Mouse (Mus musculus): ENCODE data around the gene Fndc9. TPM values are rescaled to one million over a fixed set of nuclear protein-coding genes. Genes with fewer than 3 reads are reported as not detected.
A peak's percentile ranks its signal among the peaks of the same experiment; 100 is the strongest.

Gene Fndc9
- polyA plus RNA-seq (2015; fragmentation: Nextera tagmentation; extraction: Ambion mirVana), result 9.9 and 12.5 TPM in 2 replicates

- peaks cover 31% of the 10 kb centered on the region for H3K36me3 ChIP-seq (ENCODE audit: control insufficient read depth, insufficient read depth, low read length)
- H3K4me2 ChIP-seq (ENCODE audit: low read length), result peak within 1 kb of the TSS; percentile 42
- ATAC-seq, result peak; percentile 89
- H3K4me3 ChIP-seq (ENCODE audit: low read depth, low read length), result peak within 1 kb of the TSS; percentile 17; the same call in 1 of the 2 replicates
- peaks cover 20% of the 10 kb centered on the region for H3K4me1 ChIP-seq (ENCODE audit: control insufficient read depth, insufficient read depth, low read length)
- no peaks in the 10 kb centered on the region for H3K9me3 ChIP-seq (replicated peaks; ENCODE audit: control insufficient read depth, low read length, poor library complexity, severe bottlenecking)
- peak within 1 kb of the TSS; percentile 52 for H3K9ac ChIP-seq (ENCODE audit: low read depth, low read length)
- no peaks in the 10 kb centered on the region for H3K27me3 ChIP-seq (ENCODE audit: control insufficient read depth, insufficient read depth, low read depth, low read length)
- 7% methylated on average over 11 of the region's 11 CpGs for WGBS
- H3K27ac ChIP-seq (ENCODE audit: low read length), result peak within 1 kb of the TSS; percentile 86
Measured at GRCm38 (mm10) chr11:46235334-46235733, at the start of gene Fndc9. Gene Fndc9 (plus strand): TSS chr11:46235531.

- Histone ChIP-seq H3K27me3 (ENCODE audit: control insufficient read depth, insufficient read depth, low read depth, low read length) (no peaks in the 10 kb centered on the region), H3K4me1 (ENCODE audit: control insufficient read depth, insufficient read depth, low read length) (no peaks in the 10 kb centered on the region), H3K4me3 (ENCODE audit: low read depth, low read length) (no peak overlapping the region), H3K27ac (ENCODE audit: low read length) (no peak overlapping the region), H3K4me2 (ENCODE audit: low read length) (no peak overlapping the region), H3K9ac (ENCODE audit: low read depth, low read length) (no peak overlapping the region), H3K36me3 (ENCODE audit: control insufficient read depth, insufficient read depth, low read length) (peaks cover 5% of the 10 kb centered on the region; the same call in 1 of the 2 replicates), H3K9me3 (replicated peaks; ENCODE audit: control insufficient read depth, low read length, poor library complexity, severe bottlenecking) (no peaks in the 10 kb centered on the region)
- 57% methylated on average over 2 of the region's 2 CpGs for WGBS
- no peak for ATAC-seq
Measured at GRCm38 (mm10) chr11:46188283-46188682, 47.0 kb upstream of the Fndc9 start.

DNA sequence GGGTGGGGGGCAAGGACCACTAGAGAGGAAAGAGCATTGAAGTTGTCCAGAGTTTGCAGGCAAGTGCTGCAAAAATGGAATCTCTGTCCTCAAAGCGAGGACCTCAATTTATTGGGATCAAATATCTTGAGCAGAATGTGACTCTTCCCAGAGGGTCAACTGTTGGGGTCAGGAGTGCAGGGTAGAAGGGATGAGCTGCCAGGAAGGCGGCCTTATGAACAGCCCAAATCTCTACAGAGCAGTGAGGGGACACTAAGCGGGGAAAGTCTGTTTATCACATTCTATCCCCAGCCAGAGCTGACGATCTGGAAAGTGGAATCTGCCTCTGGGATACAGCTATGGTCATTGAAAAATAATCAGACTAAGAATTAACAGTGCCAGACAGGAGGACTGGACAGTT lies 41.2 kb upstream of the Fndc9 start:
- Histone ChIP-seq H3K9me3 (replicated peaks; ENCODE audit: control insufficient read depth, low read length, poor library complexity, severe bottlenecking) (no peaks in the 10 kb centered on the region), H3K4me3 (ENCODE audit: low read depth, low read length) (no peak overlapping the region), H3K36me3 (ENCODE audit: control insufficient read depth, insufficient read depth, low read length) (peaks cover 35% of the 10 kb centered on the region), H3K27ac (ENCODE audit: low read length) (no peak overlapping the region), H3K9ac (ENCODE audit: low read depth, low read length) (no peak overlapping the region), H3K4me2 (ENCODE audit: low read length) (no peak overlapping the region), H3K27me3 (ENCODE audit: control insufficient read depth, insufficient read depth, low read depth, low read length) (no peaks in the 10 kb centered on the region), H3K4me1 (ENCODE audit: control insufficient read depth, insufficient read depth, low read length) (no peaks in the 10 kb centered on the region)
- 88% methylated on average over 4 of the region's 4 CpGs for WGBS
- no peak for ATAC-seq

DNA sequence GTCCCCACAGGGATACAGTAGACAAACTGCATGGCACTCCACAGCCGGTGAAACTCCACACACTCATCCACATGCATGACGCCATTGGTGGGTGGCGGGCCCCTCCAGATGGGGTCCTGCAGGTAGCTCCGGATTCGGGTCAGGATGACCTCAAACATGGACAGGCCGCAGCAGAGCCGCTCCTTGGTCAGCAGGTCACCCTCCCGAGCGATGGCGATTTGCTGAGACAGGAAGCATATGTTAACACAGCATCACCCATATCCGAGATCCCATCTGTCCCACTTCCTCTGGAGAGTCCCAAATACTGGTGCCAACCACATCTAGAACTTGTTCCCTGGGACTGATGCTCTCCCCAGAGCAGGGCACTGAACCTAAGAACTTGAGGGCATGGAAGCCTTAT lies 34.7 kb upstream of the Fndc9 start:
- H3K4me1 ChIP-seq (ENCODE audit: control insufficient read depth, insufficient read depth, low read length), result peaks cover 3% of the 10 kb centered on the region; the same call in 1 of the 2 replicates
- no peaks in the 10 kb centered on the region for H3K27me3 ChIP-seq (ENCODE audit: control insufficient read depth, insufficient read depth, low read depth, low read length)
- no peak overlapping the region for H3K4me2 ChIP-seq (ENCODE audit: low read length)
- WGBS, result 96% methylated on average over 11 of the region's 11 CpGs
- no peak for ATAC-seq
- peaks cover 38% of the 10 kb centered on the region for H3K36me3 ChIP-seq (ENCODE audit: control insufficient read depth, insufficient read depth, low read length)
- H3K27ac ChIP-seq (ENCODE audit: low read length), result no peak overlapping the region
- no peak overlapping the region for H3K4me3 ChIP-seq (ENCODE audit: low read depth, low read length)
- no peak overlapping the region for H3K9ac ChIP-seq (ENCODE audit: low read depth, low read length)
- H3K9me3 ChIP-seq (replicated peaks; ENCODE audit: control insufficient read depth, low read length, poor library complexity, severe bottlenecking), result no peaks in the 10 kb centered on the region

DNA sequence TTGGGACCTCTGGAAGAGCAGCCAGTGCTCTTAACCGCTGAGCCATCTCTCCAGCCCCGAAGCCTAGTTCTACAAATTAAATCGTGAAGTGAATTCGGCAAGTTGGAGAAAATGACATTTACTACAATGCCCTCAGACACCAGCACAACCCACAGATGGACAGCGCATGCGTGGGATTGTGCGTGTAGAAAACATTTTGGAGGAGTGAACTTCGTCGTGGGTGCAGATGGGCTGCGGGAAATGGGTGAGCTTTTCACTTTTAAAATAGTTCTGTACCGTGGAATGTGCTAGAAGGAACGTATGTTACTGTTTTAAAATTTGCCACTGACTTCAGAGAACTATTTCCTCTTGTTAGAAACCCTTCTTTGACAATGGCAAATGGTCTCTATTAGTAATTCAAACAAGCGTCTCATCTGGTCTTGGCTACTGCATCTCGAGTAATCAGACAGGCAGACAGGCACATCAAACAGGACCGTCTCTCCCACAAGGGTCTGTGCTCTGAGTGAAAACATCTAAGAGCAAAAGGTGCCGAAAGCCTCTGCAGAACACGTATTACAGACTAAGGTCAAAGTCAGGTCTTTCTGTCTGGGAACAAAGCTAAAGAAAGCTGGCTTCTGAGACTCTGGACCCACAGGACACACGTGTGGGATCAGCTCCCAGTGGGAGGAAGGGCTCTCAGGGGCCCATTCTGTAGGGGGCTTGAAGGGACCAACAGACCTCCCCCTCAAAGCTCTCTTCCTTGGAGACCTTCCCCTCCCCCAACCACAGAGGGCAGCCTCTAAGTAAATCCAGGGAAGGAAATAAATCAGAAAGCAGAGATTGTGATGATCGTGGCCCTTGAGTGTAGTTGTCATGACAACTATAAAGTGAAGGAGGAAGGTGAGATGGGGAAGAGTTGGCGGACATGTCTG lies 33.4 kb upstream of the Fndc9 start:
- Histone ChIP-seq H3K4me2 (ENCODE audit: low read length) (no peak overlapping the region), H3K9me3 (replicated peaks; ENCODE audit: control insufficient read depth, low read length, poor library complexity, severe bottlenecking) (no peaks in the 10 kb centered on the region), H3K36me3 (ENCODE audit: control insufficient read depth, insufficient read depth, low read length) (peaks cover 45% of the 10 kb centered on the region), H3K4me3 (ENCODE audit: low read depth, low read length) (no peak overlapping the region), H3K4me1 (ENCODE audit: control insufficient read depth, insufficient read depth, low read length) (peaks cover 3% of the 10 kb centered on the region; the same call in 1 of the 2 replicates), H3K27ac (ENCODE audit: low read length) (peak overlapping the region; percentile 59), H3K9ac (ENCODE audit: low read depth, low read length) (no peak overlapping the region), H3K27me3 (ENCODE audit: control insufficient read depth, insufficient read depth, low read depth, low read length) (no peaks in the 10 kb centered on the region)
- WGBS, result 70% methylated on average over 20 of the region's 20 CpGs
- no peak for ATAC-seq

GRCm38 (mm10) chr11:46202547-46202887 lies 32.8 kb upstream of the Fndc9 start:
- peaks cover 47% of the 10 kb centered on the region for H3K36me3 ChIP-seq (ENCODE audit: control insufficient read depth, insufficient read depth, low read length)
- H3K27me3 ChIP-seq (ENCODE audit: control insufficient read depth, insufficient read depth, low read depth, low read length), result no peaks in the 10 kb centered on the region
- peaks cover 3% of the 10 kb centered on the region; the same call in 1 of the 2 replicates for H3K4me1 ChIP-seq (ENCODE audit: control insufficient read depth, insufficient read depth, low read length)
- H3K9me3 ChIP-seq (replicated peaks; ENCODE audit: control insufficient read depth, low read length, poor library complexity, severe bottlenecking), result no peaks in the 10 kb centered on the region
- 73% methylated on average over 10 of the region's 10 CpGs for WGBS
- peak overlapping the region; percentile 59 for H3K27ac ChIP-seq (ENCODE audit: low read length)
- H3K9ac ChIP-seq (ENCODE audit: low read depth, low read length), result no peak overlapping the region
- no peak overlapping the region for H3K4me3 ChIP-seq (ENCODE audit: low read depth, low read length)
- no peak overlapping the region for H3K4me2 ChIP-seq (ENCODE audit: low read length)
- ATAC-seq, result no peak

GRCm38 (mm10) chr11:46204841-46205240 lies 30.5 kb upstream of the Fndc9 start:
- no peak overlapping the region for H3K4me2 ChIP-seq (ENCODE audit: low read length)
- no peaks in the 10 kb centered on the region for H3K9me3 ChIP-seq (replicated peaks; ENCODE audit: control insufficient read depth, low read length, poor library complexity, severe bottlenecking)
- no peak overlapping the region for H3K27ac ChIP-seq (ENCODE audit: low read length)
- ATAC-seq, result no peak
- H3K36me3 ChIP-seq (ENCODE audit: control insufficient read depth, insufficient read depth, low read length), result peaks cover 37% of the 10 kb centered on the region
- 86% methylated on average over 9 of the region's 9 CpGs for WGBS
- peaks cover 3% of the 10 kb centered on the region; the same call in 1 of the 2 replicates for H3K4me1 ChIP-seq (ENCODE audit: control insufficient read depth, insufficient read depth, low read length)
- no peak overlapping the region for H3K4me3 ChIP-seq (ENCODE audit: low read depth, low read length)
- no peak overlapping the region for H3K9ac ChIP-seq (ENCODE audit: low read depth, low read length)
- H3K27me3 ChIP-seq (ENCODE audit: control insufficient read depth, insufficient read depth, low read depth, low read length), result no peaks in the 10 kb centered on the region

DNA sequence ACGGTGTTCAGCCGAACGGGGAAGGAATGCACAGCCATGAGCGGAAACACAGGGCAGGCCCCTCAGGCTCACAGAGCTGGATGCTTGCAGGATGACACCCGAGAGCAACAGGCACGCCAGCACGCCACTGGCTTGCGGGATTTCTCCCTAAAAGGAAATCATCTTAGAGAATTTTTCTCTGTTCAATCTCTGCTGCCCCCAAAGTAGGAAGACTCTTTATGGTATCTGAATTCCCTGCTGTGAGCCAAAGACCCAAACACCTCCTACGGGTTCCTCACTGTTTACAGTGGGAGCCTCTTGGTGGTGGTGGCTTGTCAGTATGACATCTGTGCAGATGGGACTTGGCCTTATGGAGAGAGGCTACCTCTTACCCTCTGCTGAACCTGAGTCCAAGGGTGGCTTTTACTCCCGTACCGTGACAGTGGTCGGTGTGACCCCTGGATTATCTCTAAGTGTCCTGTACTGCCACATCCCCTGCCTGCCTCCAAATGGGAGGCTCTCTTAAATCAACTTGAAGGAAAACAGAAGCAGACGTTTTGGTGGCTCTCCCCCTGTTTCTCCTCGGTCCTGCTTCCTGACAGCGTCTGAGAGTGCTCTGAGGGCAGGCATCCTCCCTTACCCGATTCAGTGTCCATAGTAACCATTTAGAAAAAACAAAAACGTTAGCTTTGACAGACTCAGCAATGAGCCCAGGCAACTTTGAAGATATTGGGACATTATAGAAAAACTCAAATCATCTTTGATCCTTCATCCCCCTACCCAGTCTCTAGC lies 29.5 kb upstream of the Fndc9 start:
- no peaks in the 10 kb centered on the region for H3K27me3 ChIP-seq (ENCODE audit: control insufficient read depth, insufficient read depth, low read depth, low read length)
- no peaks in the 10 kb centered on the region for H3K9me3 ChIP-seq (replicated peaks; ENCODE audit: control insufficient read depth, low read length, poor library complexity, severe bottlenecking)
- no peak for ATAC-seq
- no peak overlapping the region for H3K9ac ChIP-seq (ENCODE audit: low read depth, low read length)
- H3K27ac ChIP-seq (ENCODE audit: low read length), result no peak overlapping the region
- H3K36me3 ChIP-seq (ENCODE audit: control insufficient read depth, insufficient read depth, low read length), result peaks cover 31% of the 10 kb centered on the region
- H3K4me1 ChIP-seq (ENCODE audit: control insufficient read depth, insufficient read depth, low read length), result peaks cover 3% of the 10 kb centered on the region; the same call in 1 of the 2 replicates
- no peak overlapping the region for H3K4me2 ChIP-seq (ENCODE audit: low read length)
- WGBS, result 80% methylated on average over 17 of the region's 17 CpGs
- no peak overlapping the region for H3K4me3 ChIP-seq (ENCODE audit: low read depth, low read length)

DNA sequence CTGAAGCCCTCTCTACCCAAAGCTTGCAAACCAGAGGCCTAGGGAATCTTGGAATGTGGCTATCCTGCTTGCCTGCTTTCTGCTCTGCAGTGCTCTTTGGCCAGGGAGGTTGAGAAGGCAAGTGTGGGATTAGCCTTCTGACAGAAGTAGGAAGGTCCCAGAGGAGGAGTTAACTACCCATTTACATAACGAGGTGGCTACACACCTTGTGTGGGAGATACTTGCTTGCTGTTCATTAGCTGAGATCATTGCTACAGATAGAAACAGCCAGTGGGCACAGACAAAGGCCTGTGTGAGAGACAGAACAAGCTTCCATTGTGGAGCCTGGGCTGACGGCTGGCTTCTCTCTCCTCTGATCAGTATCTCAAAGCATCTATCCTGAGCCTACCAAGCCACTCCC lies 25.4 kb upstream of the Fndc9 start:
- 44% methylated on average over 2 of the region's 2 CpGs for WGBS
- no peaks in the 10 kb centered on the region for H3K27me3 ChIP-seq (ENCODE audit: control insufficient read depth, insufficient read depth, low read depth, low read length)
- H3K9me3 ChIP-seq (replicated peaks; ENCODE audit: control insufficient read depth, low read length, poor library complexity, severe bottlenecking), result no peaks in the 10 kb centered on the region
- H3K9ac ChIP-seq (ENCODE audit: low read depth, low read length), result no peak overlapping the region
- peaks cover 31% of the 10 kb centered on the region for H3K36me3 ChIP-seq (ENCODE audit: control insufficient read depth, insufficient read depth, low read length)
- H3K27ac ChIP-seq (ENCODE audit: low read length), result no peak overlapping the region
- H3K4me3 ChIP-seq (ENCODE audit: low read depth, low read length), result no peak overlapping the region
- ATAC-seq, result no peak
- no peak overlapping the region for H3K4me2 ChIP-seq (ENCODE audit: low read length)
- H3K4me1 ChIP-seq (ENCODE audit: control insufficient read depth, insufficient read depth, low read length), result peaks cover 1% of the 10 kb centered on the region
